Mouse (Mus musculus): ENCODE data around the gene Gm21541. TPM values are rescaled to one million over a fixed set of nuclear protein-coding genes. Genes with fewer than 3 reads are reported as not detected.
"Not testable (repeated sequence)": the region's sequence is repeated elsewhere in the genome, so short reads cannot be mapped to it uniquely, and the experiment has no call there.

Gene Gm21541
- not detected for total RNA-seq (2021)

DNA sequence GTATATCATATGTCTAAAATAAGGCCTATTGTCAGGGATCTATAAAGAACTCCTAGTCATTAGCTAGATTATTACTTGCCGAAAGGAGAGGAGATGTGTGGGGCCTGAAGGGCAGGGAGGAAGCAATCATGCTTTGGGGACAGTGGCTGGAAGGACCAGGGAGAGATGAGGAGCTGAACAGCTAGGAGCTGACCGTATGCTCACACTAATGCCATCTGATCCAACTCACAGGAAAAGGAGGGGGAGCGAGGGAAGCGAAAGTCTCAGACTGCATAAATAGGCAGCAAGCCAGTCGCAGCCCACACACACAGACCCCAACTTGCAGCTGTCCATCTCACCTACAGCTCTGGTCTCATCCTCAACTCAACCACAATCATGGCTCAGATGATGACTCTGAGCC is at the start of gene Gm21541:
TSS of gene Gm21541 (plus strand) at position 301 of the 400 bp plus-strand sequence.
- intact Hi-C loops (cut with DNase I); DNase-seq: not testable (repeated sequence)

DNA sequence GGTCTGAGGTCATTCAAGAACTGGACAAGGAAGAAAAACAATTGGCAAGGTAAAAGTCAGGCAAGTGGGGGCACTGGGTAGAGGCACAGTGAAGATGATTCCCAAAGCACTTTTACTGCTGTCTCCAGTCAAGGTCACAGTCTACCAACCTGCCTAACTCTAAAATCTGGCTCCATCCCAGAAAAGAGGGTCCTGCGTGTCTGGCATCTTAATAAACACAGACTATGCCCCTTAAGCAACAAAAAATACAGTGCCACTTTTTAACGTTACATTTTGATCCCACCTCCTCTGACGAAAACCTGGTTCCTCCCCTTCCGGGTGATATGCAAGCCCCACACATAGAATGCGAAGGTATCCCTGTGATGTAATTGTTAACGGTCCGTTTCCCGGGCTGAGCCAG is 37.9 kb downstream of the Gm21541 start, which contains the start of gene Gm20878:
TSS of gene Gm20878 (plus strand) at position 301 of the 400 bp plus-strand sequence.
- intact Hi-C loops (cut with DNase I); DNase-seq: not testable (repeated sequence)

Other genes with a start within 250 kb of the Gm21541 start
- gene Cntfr, start 206.5 kb upstream of the Gm21541 start, total RNA-seq (2021), result 1 to 10 TPM; 3.3 to 7.5 TPM
- gene Il11ra1, start 203.6 kb upstream of the Gm21541 start, total RNA-seq (2021), result 10 to 100 TPM; 65.3 to 66.2 TPM
- 10 to 100 TPM; 28.0 to 32.1 TPM for gene Rpp25l, start 190.1 kb upstream of the Gm21541 start, total RNA-seq (2021)
- 10 to 100 TPM; 85.9 to 92.3 TPM for gene Dctn3, start 180.4 kb upstream of the Gm21541 start, total RNA-seq (2021)
- gene Arid3c, start 172.5 kb upstream of the Gm21541 start, total RNA-seq (2021), result not detected
- 10 to 100 TPM; 57.7 to 66.1 TPM for gene Galt, start 148.4 kb upstream of the Gm21541 start, total RNA-seq (2021)
- 10 to 100 TPM; 23.8 to 28.6 TPM for gene Sigmar1, start 147.5 kb upstream of the Gm21541 start, total RNA-seq (2021)
- gene Ccl27a, start 129.4 kb upstream of the Gm21541 start, total RNA-seq (2021), result 10 to 100 TPM; 23.1 to 24.3 TPM
- gene Gm20878, start 38.0 kb downstream of the Gm21541 start, total RNA-seq (2021), result under 1 TPM; 0.45 to 0.69 TPM
- gene Fam205a4, start 62.4 kb downstream of the Gm21541 start, total RNA-seq (2021), result under 1 TPM in 1 of 2 experiments, not detected in 1; 0.07 TPM
- gene Gm21093, start 131.1 kb downstream of the Gm21541 start, total RNA-seq (2021), result not detected
- gene Gm3893, start 187.6 kb downstream of the Gm21541 start, total RNA-seq (2021), result not detected
- 10 to 100 TPM; 11.9 to 12.6 TPM for gene Gm13304, start 211.2 kb downstream of the Gm21541 start, total RNA-seq (2021)
- not detected for gene Gm13306, start 249.8 kb downstream of the Gm21541 start, total RNA-seq (2021)